19 mouse cellular contexts compared by ENCODE assay signal in genomic region chr10:42263701-42264100, GRCm38 (mm10). TPM values are rescaled to one million over a fixed set of nuclear protein-coding genes. Genes with fewer than 3 reads are reported as not detected.
DNase-seq lines count a peak whose midpoint lies in the region; ATAC-seq lines count a peak whose summit lies in the region.
"Had no signal": no experiment of that assay in that cellular context is flagged by ENCODE, and none has a peak within 500 bp of the region (broad histone marks: within the 10 kb centered on the region; RNA-seq: fewer than 3 reads in every experiment).

No protein-coding gene starts in this region.

- DNase-seq in liver: peak; percentile 5
- no peak for DNase-seq in liver, embryonic 11.5 days (ENCODE audit: low spot score)
- DNase-seq in liver, embryonic 13.5 days: no peak
- no peak for DNase-seq in frontal cortex, postnatal 36 days (ENCODE audit: low spot score in 2 of 2)
- DNase-seq: adrenal gland, postnatal 14 days; cerebellum, postnatal 14 days; gastrocnemius, postnatal 10 days; heart, postnatal 4 days had no signal

- H3K27me3 ChIP-seq in erythroblast, embryonic 14.5 days (ENCODE audit: control insufficient read depth): peaks cover 9% of the 10 kb centered on the region; the same call in 1 of the 2 replicates
- H3K27me3 ChIP-seq in liver, embryonic 11.5 days (replicated peaks; ENCODE audit: control insufficient read depth, insufficient read depth, low read length): no peaks in the 10 kb centered on the region
- H3K27me3 ChIP-seq in liver, embryonic 13.5 days: no peaks in the 10 kb centered on the region
- no peaks in the 10 kb centered on the region for H3K27me3 ChIP-seq in liver, embryonic 16.5 days (ENCODE audit: control insufficient read depth, insufficient read depth, low read depth, low read length)
- H3K27me3 ChIP-seq: CH12.LX; embryonic facial prominence, embryonic 12.5 days; hindbrain, embryonic 12.5 days; Patski had no signal

- no peak overlapping the region for H3K9ac ChIP-seq in liver, embryonic 11.5 days (ENCODE audit: low read depth, low read length)
- H3K9ac ChIP-seq in liver, embryonic 13.5 days: peak overlapping the region; percentile 77
- H3K9ac ChIP-seq in liver, embryonic 16.5 days (ENCODE audit: low read depth, low read length): peak overlapping the region; percentile 47
- H3K9ac ChIP-seq: embryonic facial prominence, embryonic 12.5 days; hindbrain, embryonic 12.5 days had no signal

- H3K9me3 ChIP-seq in erythroblast, embryonic 14.5 days (ENCODE audit: control insufficient read depth, low read length): peaks cover 32% of the 10 kb centered on the region
- peaks cover 13% of the 10 kb centered on the region; the same call in 1 of the 2 replicates for H3K9me3 ChIP-seq in liver, embryonic 11.5 days (ENCODE audit: control insufficient read depth, low read length)
- H3K9me3 ChIP-seq in liver, embryonic 13.5 days (replicated peaks): peaks cover 12% of the 10 kb centered on the region
- H3K9me3 ChIP-seq in liver, embryonic 16.5 days (replicated peaks; ENCODE audit: control insufficient read depth, low read length): peaks cover 16% of the 10 kb centered on the region
- H3K9me3 ChIP-seq: embryonic facial prominence, embryonic 12.5 days; hindbrain, embryonic 12.5 days had no signal

- peaks cover 100% of the 10 kb centered on the region for H3K4me1 ChIP-seq in erythroblast, embryonic 14.5 days (ENCODE audit: control insufficient read depth)
- H3K4me1 ChIP-seq in liver, embryonic 11.5 days (replicated peaks; ENCODE audit: control insufficient read depth, insufficient read depth, low read length): peaks cover 55% of the 10 kb centered on the region
- H3K4me1 ChIP-seq in liver, embryonic 13.5 days (replicated peaks): peaks cover 98% of the 10 kb centered on the region
- peaks cover 94% of the 10 kb centered on the region for H3K4me1 ChIP-seq in liver, embryonic 16.5 days (ENCODE audit: control insufficient read depth, low read depth, low read length)
- H3K4me1 ChIP-seq: hindbrain, embryonic 12.5 days had no signal

- peak overlapping the region; percentile 0 for H3K4me3 ChIP-seq in erythroblast, embryonic 14.5 days (replicated peaks)
- no peak overlapping the region for H3K4me3 ChIP-seq in liver, embryonic 11.5 days (ENCODE audit: low read depth, low read length)
- H3K4me3 ChIP-seq in liver, embryonic 13.5 days (replicated peaks): no peak overlapping the region
- H3K4me3 ChIP-seq in liver, embryonic 16.5 days (ENCODE audit: low read depth, low read length): no peak overlapping the region
- H3K4me3 ChIP-seq: embryonic facial prominence, embryonic 12.5 days; hindbrain, embryonic 12.5 days had no signal

- peaks cover 100% of the 10 kb centered on the region for H3K36me3 ChIP-seq in erythroblast, embryonic 14.5 days (ENCODE audit: control insufficient read depth)
- H3K36me3 ChIP-seq in liver, embryonic 11.5 days (ENCODE audit: control insufficient read depth, insufficient read depth, low read length): peaks cover 40% of the 10 kb centered on the region
- H3K36me3 ChIP-seq in liver, embryonic 13.5 days: peaks cover 96% of the 10 kb centered on the region
- H3K36me3 ChIP-seq in liver, embryonic 16.5 days (ENCODE audit: control insufficient read depth, insufficient read depth): peaks cover 67% of the 10 kb centered on the region

- H3K4me2 ChIP-seq in liver, embryonic 11.5 days: no peak overlapping the region
- peak overlapping the region; percentile 64 for H3K4me2 ChIP-seq in liver, embryonic 13.5 days
- H3K4me2 ChIP-seq in liver, embryonic 16.5 days (ENCODE audit: low read depth, low read length): peak overlapping the region; percentile 60
- H3K4me2 ChIP-seq: embryonic facial prominence, embryonic 12.5 days; hindbrain, embryonic 12.5 days had no signal

- ATAC-seq in erythroblast, adult 5-6 weeks (replicated peaks; ENCODE audit: low FRiP score, poor library complexity, severe bottlenecking): no peak
- ATAC-seq in liver, embryonic 11.5 days (replicated peaks; ENCODE audit: low FRiP score): no peak
- ATAC-seq in liver, embryonic 13.5 days (ENCODE audit: low read depth): no peak
- no peak for ATAC-seq in liver, embryonic 16.5 days (ENCODE audit: low read depth)
- ATAC-seq: activated CD4-positive, CD25-positive, alpha-beta regulatory T cell, adult 4 months; forebrain, embryonic 14.5 days; hindbrain, embryonic 16.5 days; inflammation-experienced regulatory T-cells, adult 6 months; Patski had no signal

- H3K27ac ChIP-seq in liver, embryonic 11.5 days (ENCODE audit: low read depth, low read length): no peak overlapping the region
- peak overlapping the region; percentile 97 for H3K27ac ChIP-seq in liver, embryonic 13.5 days
- H3K27ac ChIP-seq in liver, embryonic 16.5 days (ENCODE audit: low read length): peak overlapping the region; percentile 98
- H3K27ac ChIP-seq: embryonic facial prominence, embryonic 12.5 days; hindbrain, embryonic 12.5 days had no signal

- whole genome bisulfite sequencing in liver, embryonic 11.5 days: 79% methylated on average over 8 of the region's 8 CpGs
- 79% methylated on average over 8 of the region's 8 CpGs for WGBS in liver, embryonic 13.5 days (ENCODE audit: insufficient replicate concordance)
- WGBS in liver, embryonic 16.5 days (ENCODE audit: insufficient replicate concordance): 76% methylated on average over 8 of the region's 8 CpGs

RNA-seq across cellular contexts. Expression of gene Foxo3, which starts 12.9 kb away (rescaled TPM):
- 14.6 and 19.0 TPM in 2 replicates for polyA plus RNA-seq in erythroblast, embryonic 14.5 days (2012)
- total RNA-seq in erythroblast, adult 5-6 weeks (2015; ENCODE audit: low replicate concordance): 160 and 187 TPM in 2 replicates
- 378 and 459 TPM in 2 replicates for total RNA-seq in erythroblast, adult 5-6 weeks (2017; ENCODE audit: low replicate concordance)
- polyA plus RNA-seq in liver, embryonic 11.5 days (2014; fragmentation: Nextera tagmentation; extraction: Ambion mirVana): 11.7 and 12.3 TPM in 2 replicates
- 14.5 and 15.2 TPM in 2 replicates for polyA plus RNA-seq in liver, embryonic 13.5 days (2015; fragmentation: Nextera tagmentation; extraction: Ambion mirVana)
- polyA plus RNA-seq in liver, embryonic 16.5 days (2015; fragmentation: Nextera tagmentation; extraction: Ambion mirVana): 12.7 and 13.7 TPM in 2 replicates
